Mouse (Mus musculus): ENCODE measurements around the gene Mtmr11.

DNA sequence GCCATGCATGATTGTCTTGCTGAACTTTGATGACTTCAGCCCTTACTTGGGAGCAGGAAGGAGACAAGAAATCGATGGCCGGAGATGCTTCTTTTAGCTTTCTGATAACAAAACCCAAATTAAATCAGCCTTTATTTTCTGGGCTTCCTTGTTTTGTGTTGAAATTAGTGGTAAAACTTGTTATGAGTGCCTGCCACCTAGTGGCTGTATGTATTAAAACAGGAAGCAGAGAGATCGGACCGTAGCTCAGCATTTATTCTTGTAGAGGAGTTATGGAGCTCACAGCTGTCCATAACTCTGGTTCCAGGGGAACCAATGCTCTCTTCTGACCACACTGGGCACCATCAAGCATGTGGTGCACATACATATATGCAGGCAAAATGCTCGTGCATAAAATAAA, 13.9 kb upstream of the Mtmr11 start:
- TF ChIP-seq CTCF (IDR thresholded peaks at IDR 0.05; ENCODE audit: control insufficient read depth, insufficient read depth, insufficient replicate concordance, low read depth, low read length): no peak
- TF ChIP-seq POLR2A (IDR thresholded peaks at IDR 0.05; ENCODE audit: control insufficient read depth, low read depth, low read length): no peak

Data from testis, adult 2 months (tissue).